Mouse (Mus musculus) liver, embryonic 14.5 days (tissue): Measurements from ENCODE around the gene Scgb1b15. TPM values are rescaled to one million over a fixed set of nuclear protein-coding genes. Genes with fewer than 3 reads are reported as not detected.
"Not testable (repeated sequence)": the region's sequence is repeated elsewhere in the genome, so short reads cannot be mapped to it uniquely, and the experiment has no call there.

Experiments used
- ATAC-seq: fragments of 200-750 bp; cut with Nextera tagmentation; 2 replicates; pipeline ENCODE4 v1.8.0; 2017; ENCODE audit warnings: moderate number of reproducible peaks, mild to moderate bottlenecking, moderate library complexity; ENCODE audit not compliant: insufficient read depth
- DNase-seq, 3 experiments: peaks; one replicate each; pipeline ENCODE4 v3.0.0-alpha.2; 2012 to 2013; ENCODE audit warnings: low read depth in 3 of 3, low spot score in 3 of 3
- H3K27ac ChIP-seq: fragments of 300-500 bp; sonication (generic); 2 replicates; pipeline ENCODE4 v1.5.1; 2014; ENCODE audit warnings: moderate library complexity, mild to moderate bottlenecking, control low read depth, inconsistent platforms
- H3K27me3 ChIP-seq: fragments of 300-500 bp; sonication (generic); 2 replicates; pipeline ENCODE4 v1.6.1; 2014; ENCODE audit warnings: mild to moderate bottlenecking, low read length, moderate library complexity; ENCODE audit not compliant: control insufficient read depth, insufficient read depth
- H3K36me3 ChIP-seq: fragments of 300-500 bp; sonication (generic); replicated peaks from 2 replicates; pipeline ENCODE4 v1.6.1; 2014; ENCODE audit warnings: low read depth; ENCODE audit not compliant: control insufficient read depth, insufficient read depth
- H3K4me1 ChIP-seq, 2 experiments: fragments of 200-500 bp in 1 of 2; fragments of 300-500 bp in 1 of 2; sonication (generic) in 1 of 2; replicated peaks; 2 replicates each; pipeline ENCODE4 v1.6.1; 2012 to 2014; ENCODE audit warnings: antibody characterized with exemption in 1 of 2, inconsistent platforms in 1 of 2, low read length in 1 of 2; ENCODE audit not compliant: control insufficient read depth in 2 of 2, insufficient read depth in 2 of 2
- H3K4me2 ChIP-seq: fragments of 300-500 bp; sonication (generic); 2 replicates; pipeline ENCODE4 v1.6.1; 2014; ENCODE audit warnings: low read depth, mild to moderate bottlenecking, control low read depth, moderate library complexity
- H3K4me3 ChIP-seq, 2 experiments: fragments of 200-500 bp in 1 of 2; fragments of 300-500 bp in 1 of 2; sonication (generic) in 1 of 2; 2 replicates each; pipeline ENCODE4 v1.5.1; 2012 to 2014; ENCODE audit warnings: low read depth in 2 of 2, low read length in 2 of 2, mild to moderate bottlenecking in 2 of 2, control low read depth in 1 of 2, inconsistent platforms in 1 of 2, moderate library complexity in 1 of 2; ENCODE audit not compliant: insufficient read depth in 1 of 2
- H3K9ac ChIP-seq: fragments of 300-500 bp; sonication (generic); replicated peaks from 2 replicates; pipeline ENCODE4 v1.6.1; 2014; ENCODE audit warnings: mild to moderate bottlenecking, control low read depth, moderate library complexity
- H3K9me3 ChIP-seq: fragments of 300-500 bp; sonication (generic); 2 replicates; pipeline ENCODE4 v1.6.1; 2016; ENCODE audit warnings: low read length, mixed read lengths; ENCODE audit not compliant: control insufficient read depth
- polyA plus RNA-seq, 2 experiments: library from polyadenylated mRNA; depleted of rRNA in 1 of 2; stranded (reverse) in 1 of 2; unstranded in 1 of 2; fragments of >200 nt; fragmentation: Nextera tagmentation in 1 of 2; extraction: Ambion mirVana in 1 of 2; gene quantifications; 2 replicates each; pipeline versions ENCODE4 v1.2.1 to v1.2.3; 2012 to 2014

Gene Scgb1b15
- not detected in 2 replicates for polyA plus RNA-seq (2012; rRNA removed)
- not detected in 2 replicates for polyA plus RNA-seq (2014; fragmentation: Nextera tagmentation; extraction: Ambion mirVana)

GRCm38 (mm10) chr7:32836254-32836653 is at the start of gene Scgb1b15:
Gene Scgb1b15, plus strand, starts transcription at chr7:32836554.
- H3K27me3 ChIP-seq, H3K9ac ChIP-seq, H3K4me3 ChIP-seq, DNase-seq, ATAC-seq, H3K36me3 ChIP-seq, H3K4me1 ChIP-seq, H3K4me2 ChIP-seq, H3K9me3 ChIP-seq, H3K27ac ChIP-seq: not testable (repeated sequence)

GRCm38 (mm10) chr7:32829562-32829961 is 6.8 kb upstream of the Scgb1b15 start, which contains the start of gene Scgb2b15:
Gene Scgb2b15, minus strand, starts transcription at chr7:32829662.
- ATAC-seq, H3K27ac ChIP-seq, H3K9ac ChIP-seq, H3K4me1 ChIP-seq, H3K9me3 ChIP-seq, H3K4me3 ChIP-seq, H3K4me2 ChIP-seq, H3K36me3 ChIP-seq, H3K27me3 ChIP-seq, DNase-seq: not testable (repeated sequence)

Other genes starting within 250 kb of the Scgb1b15 start
- gene Scgb2b15, start 6.9 kb upstream of the Scgb1b15 start, polyA plus RNA-seq (2012; rRNA removed) = not detected in 2 replicates
- not detected in 2 replicates for gene Scgb2b15, start 6.9 kb upstream of the Scgb1b15 start, polyA plus RNA-seq (2014; fragmentation: Nextera tagmentation; extraction: Ambion mirVana)
- gene Scgb2b17, start 220.0 kb downstream of the Scgb1b15 start, polyA plus RNA-seq (2012; rRNA removed) = not detected in 2 replicates
- gene Scgb2b17, start 220.0 kb downstream of the Scgb1b15 start, polyA plus RNA-seq (2014; fragmentation: Nextera tagmentation; extraction: Ambion mirVana) = not detected in 2 replicates
- not detected in 2 replicates for gene Scgb1b17, start 226.9 kb downstream of the Scgb1b15 start, polyA plus RNA-seq (2012; rRNA removed)
- gene Scgb1b17, start 226.9 kb downstream of the Scgb1b15 start, polyA plus RNA-seq (2014; fragmentation: Nextera tagmentation; extraction: Ambion mirVana) = not detected in 2 replicates